Mouse (Mus musculus) myocyte (in vitro differentiated cells): ENCODE measurements around the gene Sos1.

Experiments used
- E2F4 ChIP-seq: IDR thresholded peaks from one replicate; pipeline ENCODE4 v1.6.1; 2011; ENCODE audit warnings: mild to moderate bottlenecking, control low read depth, moderate library complexity; ENCODE audit not compliant: insufficient read depth
- POLR2A ChIP-seq: IDR thresholded peaks from one replicate; pipeline ENCODE4 v1.6.1; 2011; ENCODE audit warnings: low read depth, mild to moderate bottlenecking, control low read depth, moderate library complexity; ENCODE audit not compliant: insufficient read length
- USF1 ChIP-seq: IDR thresholded peaks from one replicate; pipeline ENCODE4 v1.6.1; 2011; ENCODE audit warnings: low read depth, mild to moderate bottlenecking, control low read depth, moderate library complexity

- no peak for TF ChIP-seq USF1
- no peak for TF ChIP-seq POLR2A
- no peak for TF ChIP-seq E2F4
Measured at GRCm38 (mm10) chr17:80368606-80369005, 111.6 kb downstream of the Sos1 start.
